Mouse (Mus musculus) heart, adult 2 months (tissue): ENCODE data around the gene Uchl4. TPM values are rescaled to one million over a fixed set of nuclear protein-coding genes. Genes with fewer than 3 reads are reported as not detected.

Experiments used
- DNase-seq, 2 experiments: peaks; one replicate each; pipeline ENCODE4 v3.0.0; 2021
- H3K27ac ChIP-seq: fragments of 200-600 bp; 2 replicates; pipeline ENCODE4 v1.8.1; 2022
- H3K27me3 ChIP-seq: fragments of 200-500 bp; 2 replicates; pipeline ENCODE4 v1.6.1; 2012; ENCODE audit warnings: mild to moderate bottlenecking, low read length, inconsistent platforms, mixed read lengths; ENCODE audit not compliant: control insufficient read depth, insufficient read depth
- H3K36me3 ChIP-seq: fragments of 200-500 bp; 2 replicates; pipeline ENCODE4 v1.6.1; 2012; ENCODE audit warnings: low read length, inconsistent platforms; ENCODE audit not compliant: control insufficient read depth, insufficient read depth
- H3K4me1 ChIP-seq: fragments of 200-500 bp; 2 replicates; pipeline ENCODE4 v1.6.1; 2011; ENCODE audit warnings: low read length; ENCODE audit not compliant: control insufficient read depth, insufficient read depth
- H3K4me3 ChIP-seq: fragments of 200-600 bp; 2 replicates; pipeline ENCODE4 v1.8.1; 2022
- H3K79me2 ChIP-seq: fragments of 200-500 bp; replicated peaks from 2 replicates; pipeline ENCODE4 v1.6.1; 2012; ENCODE audit warnings: mild to moderate bottlenecking, inconsistent platforms, low read length, moderate library complexity, mixed read lengths; ENCODE audit not compliant: control insufficient read depth, insufficient read depth
- H3K9ac ChIP-seq: fragments of 200-500 bp; 2 replicates; pipeline ENCODE4 v1.6.1; 2012; ENCODE audit warnings: low read depth, mild to moderate bottlenecking, control low read depth, inconsistent platforms, low read length, mixed read lengths
- CTCF ChIP-seq: fragments of 200-600 bp; IDR thresholded peaks from 2 replicates; pipeline ENCODE4 v1.8.1; 2022; ENCODE audit warnings: antibody characterized with exemption, mild to moderate bottlenecking, moderate library complexity
- EP300 ChIP-seq: fragments of 200-500 bp; IDR thresholded peaks from 2 replicates; pipeline ENCODE4 v1.6.1; 2011; ENCODE audit warnings: low read depth, low read length, control low read depth; ENCODE audit not compliant: insufficient read depth
- POLR2A ChIP-seq: fragments of 200-500 bp; IDR thresholded peaks from 2 replicates; pipeline ENCODE4 v1.6.1; 2011; ENCODE audit warnings: mild to moderate bottlenecking, low read depth, low read length, control low read depth; ENCODE audit not compliant: insufficient read depth
- WGBS: fragments of 180-500 bp; shearing (Covaris S2); methylation state at CpG from one replicate; pipeline ENCODE4 v1.1.7; 2018; 5-methylcytosine and 5-hydroxymethylcytosine counted together
- intact Hi-C: fragments of 180-260 bp; cut with DNase I; formaldehyde crosslinking; loops from one replicate; pipeline ENCODE4 v1.15.1; 2025
- polyA plus RNA-seq: library from polyadenylated mRNA; depleted of rRNA; stranded (reverse); fragments of >200 nt; gene quantifications from 2 replicates; pipeline ENCODE4 v1.2.3, GENCODE M21; 2012
- total RNA-seq, 2 experiments: library from RNA; stranded (reverse); gene quantifications; 2 replicates each; pipeline ENCODE4 v1.2.3; 2021

Uchl4 gene
- total and polyA plus RNA-seq, 3 experiments, result 0.21 to 2.4 (median 2.3) TPM

DNA sequence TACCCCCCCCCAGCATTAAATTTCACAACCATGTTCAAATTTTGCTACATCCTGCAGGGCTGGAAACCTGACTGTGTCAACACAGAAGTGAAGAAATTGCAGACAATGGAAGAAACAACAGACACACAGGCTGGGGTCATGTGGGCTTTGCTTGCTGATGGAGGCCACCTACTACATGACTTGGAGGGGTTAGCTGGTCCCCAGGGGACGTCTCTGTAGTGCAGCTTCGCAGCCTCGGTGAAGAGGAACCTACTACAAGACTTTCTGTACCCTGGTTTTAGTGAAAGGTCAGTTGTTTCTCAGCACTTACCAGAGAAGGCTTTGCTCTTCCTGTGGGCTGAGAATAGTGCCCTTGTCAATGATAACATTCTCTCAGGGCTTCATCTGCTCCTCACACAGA lies 36.2 kb downstream of the Uchl4 start:
- H3K4me1 ChIP-seq, result no peaks in the 10 kb centered on the region
- no peak overlapping the region for H3K27ac ChIP-seq
- no peaks in the 10 kb centered on the region for H3K79me2 ChIP-seq
- H3K4me3 ChIP-seq, result no peak overlapping the region
- H3K9ac ChIP-seq, result no peak overlapping the region
- no peak for DNase-seq
- H3K36me3 ChIP-seq, result no peaks in the 10 kb centered on the region
- no peaks in the 10 kb centered on the region for H3K27me3 ChIP-seq
- TF ChIP-seq POLR2A, result no peak
- no peak for TF ChIP-seq CTCF
- no peak for TF ChIP-seq EP300
- intact Hi-C loops, result no loop called here
- WGBS, result 42% methylated on average over 3 of the region's 3 CpGs

DNA sequence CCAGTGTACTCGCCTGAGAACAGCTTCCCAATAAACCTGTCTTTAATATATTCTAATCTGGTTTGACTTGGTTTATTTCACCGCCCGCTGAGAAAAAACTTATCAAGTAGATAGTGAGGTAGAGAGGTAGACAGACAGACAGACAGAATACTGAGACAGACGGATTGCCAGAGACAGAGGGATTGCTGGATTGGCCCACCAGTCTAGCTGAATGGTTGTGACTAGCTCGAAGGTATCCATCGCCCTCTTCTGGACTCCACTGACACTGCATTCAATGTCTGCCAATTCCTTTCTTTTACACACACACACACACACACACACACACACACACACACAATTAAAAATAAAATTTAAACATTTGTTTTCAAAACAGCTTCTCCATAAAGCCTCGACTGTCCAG lies 37.6 kb downstream of the Uchl4 start:
- Histone ChIP-seq H3K4me1 (no peaks in the 10 kb centered on the region), H3K36me3 (no peaks in the 10 kb centered on the region), H3K4me3 (no peak overlapping the region), H3K79me2 (no peaks in the 10 kb centered on the region), H3K27ac (no peak overlapping the region), H3K27me3 (no peaks in the 10 kb centered on the region), H3K9ac (no peak overlapping the region)
- DNase-seq, result peak; percentile 27 to 45
- WGBS, result 28% methylated on average over 7 of the region's 7 CpGs
- TF ChIP-seq CTCF (peak; percentile 57), POLR2A (no peak), EP300 (0 out of 2 replicates have a peak, but pooled peaks have one; percentile 16)
- intact Hi-C loops, result loop anchor here (2.0 kb wide), 1 partner anchor 134 kb away; no protein-coding TSS in a partner anchor

DNA sequence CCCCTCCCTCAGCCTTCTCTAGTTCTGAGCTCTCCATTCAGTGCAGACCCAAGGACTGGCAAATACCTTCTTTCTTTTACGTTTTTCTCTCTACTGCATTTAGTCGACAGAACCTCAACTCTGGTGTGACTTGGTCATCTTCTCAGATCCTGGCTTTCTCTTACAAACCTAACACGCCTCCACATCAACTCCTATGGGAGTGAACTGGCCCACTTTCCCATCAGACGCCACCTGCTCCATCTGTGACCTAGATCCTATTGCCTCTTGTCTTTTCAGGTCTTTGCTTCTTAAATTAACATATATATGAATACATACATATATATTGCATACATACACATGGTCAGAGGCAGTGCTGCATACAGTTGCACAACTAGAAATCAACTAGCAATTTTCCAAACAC lies 38.8 kb downstream of the Uchl4 start:
- no peaks in the 10 kb centered on the region for H3K4me1 ChIP-seq
- 70% methylated on average over 4 of the region's 4 CpGs for WGBS
- DNase-seq, result no peak
- H3K27me3 ChIP-seq, result no peaks in the 10 kb centered on the region
- H3K79me2 ChIP-seq, result no peaks in the 10 kb centered on the region
- intact Hi-C loops, result loop anchor here (2.0 kb wide), 1 partner anchor 135 kb away; no protein-coding TSS in a partner anchor
- no peaks in the 10 kb centered on the region for H3K36me3 ChIP-seq
- H3K27ac ChIP-seq, result no peak overlapping the region
- no peak overlapping the region for H3K4me3 ChIP-seq
- H3K9ac ChIP-seq, result no peak overlapping the region
- TF ChIP-seq POLR2A (no peak), EP300 (no peak), CTCF (no peak)

DNA sequence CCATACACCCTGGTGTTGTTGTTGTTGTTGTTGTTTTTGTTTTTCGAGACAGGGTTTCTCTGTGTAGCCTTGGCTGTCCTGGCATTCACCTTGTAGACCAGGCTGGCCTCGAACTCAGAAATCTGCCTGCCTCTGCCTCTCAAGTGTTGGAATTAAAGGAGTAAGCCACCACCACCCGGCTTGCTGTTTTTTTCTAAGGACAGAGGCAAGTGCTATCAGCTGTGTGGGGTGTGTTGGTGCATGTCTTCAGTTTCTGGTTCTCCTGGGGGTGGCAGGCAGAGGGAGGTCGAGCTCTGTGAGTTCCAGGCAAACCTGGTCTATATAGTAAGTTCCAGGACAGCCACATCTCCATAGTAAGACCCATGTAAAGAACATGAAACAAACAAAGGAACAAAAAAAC lies 39.3 kb downstream of the Uchl4 start:
- 68% methylated on average over 4 of the region's 4 CpGs for WGBS
- intact Hi-C loops, result no loop called here

DNA sequence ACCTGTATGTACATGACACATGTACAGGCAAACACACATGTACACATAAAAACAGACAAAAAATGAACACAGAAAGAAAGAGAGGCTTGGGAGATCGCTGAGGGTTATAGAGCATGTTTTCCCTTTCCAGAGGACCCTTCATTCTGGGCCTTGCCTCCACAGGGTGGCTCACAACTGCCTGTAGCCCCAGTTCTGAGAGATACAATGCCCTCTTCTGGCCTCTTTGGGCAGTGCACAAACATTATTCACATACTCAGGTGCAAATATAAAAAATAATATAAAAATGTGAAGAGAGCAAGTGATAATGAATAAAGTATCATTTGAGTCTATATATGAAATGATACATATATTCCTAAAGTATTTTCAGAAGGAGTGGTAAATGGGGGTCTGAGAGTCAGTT lies 39.9 kb downstream of the Uchl4 start:
- DNase-seq, result no peak
- H3K9ac ChIP-seq, result no peak overlapping the region
- no peaks in the 10 kb centered on the region for H3K79me2 ChIP-seq
- no peaks in the 10 kb centered on the region for H3K36me3 ChIP-seq
- peak; percentile 46 for TF ChIP-seq CTCF
- TF ChIP-seq POLR2A, result no peak
- no peak overlapping the region for H3K4me3 ChIP-seq
- 81% methylated on average over 1 of the region's 1 CpGs for WGBS
- intact Hi-C loops, result no loop called here
- no peaks in the 10 kb centered on the region for H3K4me1 ChIP-seq
- H3K27ac ChIP-seq, result no peak overlapping the region
- no peaks in the 10 kb centered on the region for H3K27me3 ChIP-seq

More for the DNA sequence above, 39.3 kb downstream of the Uchl4 start:
- TF ChIP-seq EP300 (no peak), CTCF (no peak), POLR2A (no peak)
- H3K27ac ChIP-seq, result no peak overlapping the region
- no peaks in the 10 kb centered on the region for H3K36me3 ChIP-seq
- H3K9ac ChIP-seq, result no peak overlapping the region
- no peaks in the 10 kb centered on the region for H3K4me1 ChIP-seq
- DNase-seq, result no peak
- no peaks in the 10 kb centered on the region for H3K27me3 ChIP-seq
- H3K79me2 ChIP-seq, result no peaks in the 10 kb centered on the region
- no peak overlapping the region for H3K4me3 ChIP-seq

DNA sequence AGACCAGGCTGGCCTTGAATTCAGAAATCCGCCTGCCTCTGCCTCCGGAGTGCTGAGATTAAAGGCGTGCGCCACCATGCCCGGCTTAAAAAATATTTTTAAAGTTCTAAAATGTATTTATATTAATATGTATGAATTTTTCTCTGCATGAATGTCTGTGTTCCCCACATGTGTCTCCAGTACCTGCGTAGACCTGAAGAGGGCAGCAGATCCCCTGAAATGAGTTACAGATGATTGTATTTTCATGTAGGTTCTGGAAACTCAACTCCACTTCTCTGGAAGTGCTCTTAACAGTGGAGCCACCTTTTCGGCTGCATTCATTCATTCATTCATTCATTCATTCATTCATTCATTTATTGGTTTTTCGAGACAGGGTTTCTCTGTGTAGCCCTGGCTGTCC lies 42.7 kb downstream of the Uchl4 start:
- Histone ChIP-seq H3K4me3 (no peak overlapping the region), H3K4me1 (no peaks in the 10 kb centered on the region), H3K27me3 (no peaks in the 10 kb centered on the region), H3K9ac (no peak overlapping the region), H3K36me3 (peaks cover 4% of the 10 kb centered on the region; the same call in 1 of the 2 replicates), H3K79me2 (no peaks in the 10 kb centered on the region), H3K27ac (no peak overlapping the region)
- 65% methylated on average over 8 of the region's 8 CpGs for WGBS
- intact Hi-C loops, result no loop called here
- TF ChIP-seq CTCF, result peak; percentile 90
- TF ChIP-seq EP300, result no peak
- peak; percentile 46 to 77 for DNase-seq
